Mouse (Mus musculus) myocyte (in vitro differentiated cells): Measurements from ENCODE around the gene Slx1b.

ENCODE experiments used
- MAX ChIP-seq: IDR thresholded peaks from one replicate; pipeline ENCODE4 v1.6.1; 2011; ENCODE audit warnings: low read depth, mild to moderate bottlenecking, control low read depth
- MYOG ChIP-seq, 3 experiments: IDR thresholded peaks; one replicate each; pipeline ENCODE4 v1.6.1; 2011; ENCODE audit warnings: control low read depth in 2 of 3, low read depth in 2 of 3, mild to moderate bottlenecking in 2 of 3; ENCODE audit not compliant: insufficient read length in 2 of 3, control insufficient read depth in 1 of 3, insufficient read depth in 1 of 3
- POLR2A ChIP-seq: IDR thresholded peaks from one replicate; pipeline ENCODE4 v1.6.1; 2011; ENCODE audit warnings: low read depth, mild to moderate bottlenecking, control low read depth, moderate library complexity; ENCODE audit not compliant: insufficient read length
- POLR2AphosphoS2 ChIP-seq: IDR thresholded peaks from one replicate; pipeline ENCODE4 v1.6.1; 2011; ENCODE audit warnings: low read depth, control low read depth; ENCODE audit not compliant: insufficient read length
- TCF3 ChIP-seq: IDR thresholded peaks from one replicate; pipeline ENCODE4 v1.6.1; 2011; ENCODE audit warnings: low read depth, control low read depth; ENCODE audit not compliant: insufficient read length
- USF1 ChIP-seq: IDR thresholded peaks from one replicate; pipeline ENCODE4 v1.6.1; 2011; ENCODE audit warnings: low read depth, mild to moderate bottlenecking, control low read depth, moderate library complexity

- TF ChIP-seq MAX (no peak), USF1 (no peak), POLR2A (no peak), MYOG (IDR thresholded peaks at IDR 0.05; ENCODE audit: control insufficient read depth in 1 of 3, insufficient read depth in 1 of 3, insufficient read length in 2 of 3, low read depth in 2 of 3) (no peak), POLR2AphosphoS2 (no peak), TCF3 (no peak)
Measured at GRCm38 (mm10) chr7:126642545-126643243, 52.9 kb downstream of the Slx1b start.
